Mouse (Mus musculus): ENCODE results near the gene Npw.

GRCm38 (mm10) chr17:24640581-24640980, 17.7 kb downstream of the Npw start:
- TF ChIP-seq CTCF (IDR thresholded peaks at IDR 0.05; ENCODE audit: insufficient read depth, low read depth, low read length), result no peak
- TF ChIP-seq POLR2A (IDR thresholded peaks at IDR 0.05; ENCODE audit: insufficient read depth, low read depth, low read length), result no peak
